Mouse (Mus musculus) neutrophil, adult 59 days (primary cell): Measurements from ENCODE around the gene Srgap3. TPM values are rescaled to one million over a fixed set of nuclear protein-coding genes. Genes with fewer than 3 reads are reported as not detected.

Source experiments
- total RNA-seq, 2 experiments: library from RNA; stranded (reverse); gene quantifications; 1 replicate in 1 of 2; 2 replicates in 1 of 2; pipeline ENCODE4 v1.2.4; 2023

The Srgap3 gene
- 1 to 10 TPM; 3.2 TPM for total RNA-seq

DNA sequence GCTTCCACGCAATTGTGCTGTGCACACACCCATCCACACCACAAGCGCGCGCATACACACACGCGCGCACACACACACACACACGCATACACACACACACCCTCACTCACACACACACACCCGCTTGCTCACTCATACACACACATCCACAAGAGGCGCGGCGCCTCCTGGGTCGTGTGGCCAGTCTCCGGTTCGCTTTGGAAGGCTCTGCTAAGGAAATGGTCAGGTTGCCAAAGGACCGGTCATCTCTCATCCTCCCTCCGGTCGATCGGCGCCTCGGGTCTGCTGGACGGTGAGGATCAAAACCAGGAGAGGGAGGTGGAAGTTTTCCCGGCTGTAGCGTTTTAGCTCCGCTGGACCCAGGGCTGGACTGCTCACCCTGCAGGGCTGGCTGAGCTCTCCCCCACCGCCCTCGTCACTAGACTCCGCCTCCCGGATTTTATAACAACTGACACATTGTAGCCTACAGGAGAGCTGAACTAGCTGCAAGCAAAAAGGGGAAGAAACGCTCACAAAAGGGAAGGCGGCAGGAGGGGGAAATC lies at the start of gene Srgap3:
Gene Srgap3 (minus strand): TSS at position 372 of the 542 bp plus-strand sequence.

DNA sequence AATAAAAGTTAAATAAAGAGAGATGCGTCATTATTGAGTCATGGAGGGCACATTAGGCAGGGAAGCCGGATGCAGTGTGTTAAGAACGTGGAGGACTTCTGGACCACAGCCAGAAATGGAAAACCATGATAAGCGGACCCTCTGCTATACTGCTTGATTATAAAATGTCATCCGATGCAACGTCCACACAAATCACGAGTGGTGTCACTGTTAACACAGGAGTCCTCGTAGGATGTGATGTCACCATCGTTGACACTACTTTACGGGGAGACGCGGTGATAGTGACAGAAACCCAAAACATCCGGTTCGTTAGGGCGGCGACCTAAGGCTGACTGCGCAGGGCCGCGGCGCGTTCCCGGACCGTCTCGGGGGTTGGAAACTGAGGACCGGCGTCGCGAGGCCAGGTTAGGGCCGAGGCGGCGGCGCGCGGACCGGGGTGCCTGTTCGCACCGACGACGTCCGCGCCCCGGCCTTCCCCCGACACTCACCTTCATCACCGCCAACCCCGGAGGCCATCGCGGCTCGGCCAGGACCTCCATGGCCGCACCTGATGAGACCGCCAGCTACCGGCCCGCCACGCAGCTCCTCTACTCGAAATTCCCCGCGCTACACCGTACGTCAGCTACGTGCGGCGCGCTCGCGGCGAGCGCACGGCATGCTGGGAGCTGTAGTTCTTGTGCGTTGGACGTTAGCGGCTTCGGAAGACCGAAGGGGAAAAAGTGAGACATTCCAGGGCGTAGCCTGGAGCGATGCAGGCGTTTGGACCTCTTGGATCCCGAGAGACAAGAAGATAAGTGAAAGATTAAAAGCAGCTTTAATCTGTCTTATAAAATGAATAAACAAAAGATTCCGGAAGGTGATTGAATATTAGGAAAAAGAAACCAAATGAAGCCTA lies 250.8 kb downstream of the Srgap3 start, which contains the start of gene Rad18:
Gene Rad18 (minus strand): TSS at position 631 of the 895 bp plus-strand sequence.

Other genes starting within 250 kb of the Srgap3 start
- 10 to 100 TPM; 17.9 to 18.4 TPM for gene Thumpd3, start 99.0 kb upstream of the Srgap3 start, total RNA-seq
- gene Setd5, start 130.1 kb upstream of the Srgap3 start, total RNA-seq = 10 to 100 TPM; 73.3 to 75.8 TPM
- 1 to 10 TPM in 1 of 2 experiments, not detected in 1; 1.3 TPM for gene Lhfpl4, start 248.1 kb upstream of the Srgap3 start, total RNA-seq